Mouse (Mus musculus) thymus, postnatal 25 days (tissue): Measurements from ENCODE around the gene Itpkb.
A peak's percentile ranks its signal among the peaks of the same experiment; 100 is the strongest.

Experiments used
- DNase-seq: peaks from one replicate; pipeline ENCODE4 v3.0.0; 2022

The Itpkb gene

GRCm38 (mm10) chr1:180315127-180315526 is 15.2 kb upstream of the Itpkb start:
- no peak for DNase-seq

- DNase-seq: no peak
Observed at GRCm38 (mm10) chr1:180317450-180317849, 12.8 kb upstream of the Itpkb start.

GRCm38 (mm10) chr1:180318407-180318806 is 11.9 kb upstream of the Itpkb start:
- no peak for DNase-seq

DNA sequence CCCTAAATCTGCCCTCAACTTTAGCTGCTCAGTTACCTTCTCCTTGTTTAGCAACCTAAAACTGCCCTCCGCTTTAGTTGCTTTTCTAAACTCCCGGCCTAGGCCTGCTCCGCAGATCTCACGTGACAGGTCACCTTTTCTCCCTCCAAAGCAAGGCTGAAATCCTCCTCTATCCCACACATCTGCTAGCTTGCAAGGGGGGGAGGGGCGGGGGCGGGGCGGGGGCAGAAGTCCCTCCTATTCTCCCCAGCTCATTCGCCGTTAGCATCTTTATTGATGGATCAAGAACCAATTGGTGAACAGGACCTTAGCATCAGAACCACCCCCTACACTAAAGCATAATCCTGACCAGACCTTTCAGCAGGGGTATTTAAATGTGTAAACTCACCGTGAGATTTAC is 10.4 kb upstream of the Itpkb start:
- no peak for DNase-seq

- no peak for DNase-seq
Observed at GRCm38 (mm10) chr1:180322896-180323295, 7.4 kb upstream of the Itpkb start.

DNA sequence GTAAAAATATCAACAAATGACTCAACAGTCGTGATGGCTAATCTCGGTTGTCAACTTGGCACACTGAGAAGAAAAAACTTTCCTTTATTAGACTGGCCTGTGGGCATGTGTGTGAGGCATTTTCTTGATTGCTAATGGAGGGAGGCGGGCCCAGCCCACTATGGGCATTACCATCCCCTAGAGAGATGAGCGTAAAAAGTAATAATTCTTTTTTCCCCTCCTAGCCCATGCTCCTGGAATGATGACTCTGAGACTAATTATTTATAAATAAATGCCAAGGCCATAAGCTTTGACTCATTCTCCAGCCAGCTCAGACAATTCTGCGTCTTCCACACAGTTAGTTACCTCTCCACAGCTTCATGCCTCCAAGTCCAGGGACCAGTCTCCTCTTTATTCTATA is 6.8 kb upstream of the Itpkb start:
- DNase-seq: no peak

DNA sequence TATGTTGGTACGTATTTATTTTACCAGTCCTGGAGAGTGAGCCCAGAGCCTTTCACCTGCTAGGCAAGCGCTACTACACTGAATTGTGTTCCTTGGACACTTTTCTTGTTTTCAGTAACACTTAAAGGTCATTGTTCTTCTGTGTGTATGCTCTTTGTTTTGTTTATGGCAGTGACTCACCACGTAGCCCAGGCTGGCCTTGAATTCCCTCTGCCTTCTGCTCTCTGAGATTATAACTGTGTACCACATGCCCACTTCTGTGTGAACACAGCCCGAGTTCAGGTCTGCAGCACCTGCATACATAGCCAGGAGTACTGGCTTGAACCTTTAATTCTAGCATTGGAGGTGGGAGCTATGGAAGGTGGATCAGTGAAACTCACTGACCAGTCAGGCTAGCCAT is 6.0 kb upstream of the Itpkb start:
- no peak for DNase-seq

GRCm38 (mm10) chr1:180328794-180329665 is 1.3 kb upstream of the Itpkb start:
- peak; percentile 49 for DNase-seq

DNA sequence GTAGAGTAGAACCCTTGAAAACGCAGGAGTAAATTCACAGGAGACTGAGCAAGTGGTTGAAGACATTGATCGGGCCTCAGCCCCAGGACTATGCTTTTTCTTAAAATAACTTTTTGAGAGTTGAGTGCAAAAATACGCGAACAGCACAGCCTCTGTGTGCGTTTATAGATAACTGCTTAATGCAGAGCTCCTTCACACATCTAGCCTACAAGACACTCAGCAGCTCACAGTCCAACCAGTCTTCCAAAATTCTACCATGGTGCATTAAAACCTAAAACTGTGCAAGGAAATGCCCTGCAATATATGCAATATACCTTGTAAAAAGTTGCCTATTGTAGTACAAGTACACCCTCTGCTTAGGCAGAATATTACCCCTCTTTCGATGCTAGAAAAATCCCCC is 579 bp upstream of the Itpkb start:
- DNase-seq: no peak

DNA sequence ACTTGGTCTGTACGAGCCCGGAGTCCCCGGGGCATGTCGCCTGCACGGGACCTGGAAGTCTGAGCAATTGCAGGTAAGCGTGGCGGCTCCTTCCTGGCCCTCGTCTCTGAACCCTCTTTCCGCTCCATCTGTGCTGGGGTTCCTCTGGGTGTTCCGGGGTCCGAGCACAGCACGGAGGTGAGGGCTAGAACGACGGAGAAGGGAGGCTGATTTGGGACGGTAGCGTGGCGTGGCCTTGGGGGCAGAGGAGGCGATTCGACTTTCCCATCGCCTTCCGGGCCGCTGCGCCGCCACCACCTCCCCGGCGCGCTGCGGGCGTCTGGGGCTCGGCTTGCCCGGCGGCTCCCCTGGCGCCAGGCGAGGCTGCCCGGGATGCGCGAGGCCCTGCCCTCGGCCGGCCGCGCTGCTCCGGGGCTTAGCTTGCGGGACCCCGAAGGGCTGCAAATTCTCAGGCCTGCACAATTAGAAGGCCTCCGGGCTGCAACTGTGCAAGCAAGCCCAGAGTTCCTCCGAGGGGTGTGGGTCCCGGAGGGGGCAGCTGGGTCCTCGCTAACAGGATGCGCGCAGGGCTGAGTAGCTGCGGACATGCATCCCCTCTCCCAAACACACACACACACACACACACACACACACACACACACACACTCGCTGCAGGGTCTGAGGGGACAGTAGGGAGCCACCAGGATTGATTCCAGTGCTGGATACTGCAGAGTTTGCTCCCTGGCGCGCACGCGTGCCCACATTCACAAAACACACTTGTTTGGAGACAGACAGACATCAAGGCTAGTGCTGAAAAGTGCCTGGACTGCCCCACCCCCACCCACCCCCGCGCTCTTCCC is 641 bp downstream of the Itpkb start:
- DNase-seq: peak; percentile 70

DNA sequence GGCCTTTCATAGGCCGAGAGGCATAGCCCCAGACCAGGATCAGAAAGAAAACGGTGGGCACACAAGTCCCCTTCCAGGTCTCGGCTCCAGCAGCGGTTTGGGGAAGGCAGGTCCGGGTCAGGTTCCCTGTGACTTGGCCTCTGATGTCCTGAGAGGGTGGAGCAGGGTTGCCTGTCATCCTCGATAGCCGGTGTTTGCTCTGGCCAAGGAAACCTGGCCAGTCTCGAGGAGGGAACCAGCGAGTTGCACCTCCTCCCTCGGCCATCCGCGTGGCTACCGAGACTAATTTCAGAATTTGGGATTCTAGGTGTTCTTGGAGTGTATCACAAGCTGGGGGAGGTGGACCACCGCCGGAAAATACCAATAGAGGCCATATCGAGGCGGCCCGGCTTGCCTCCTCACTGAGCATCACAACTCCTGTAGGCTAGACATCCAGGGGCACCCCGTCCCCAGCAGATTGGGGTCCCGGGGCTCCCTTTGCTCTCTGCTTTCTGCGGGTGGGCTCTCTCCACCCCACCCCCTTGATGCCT is 1.3 kb downstream of the Itpkb start:
- DNase-seq: peak; percentile 52

- peak; percentile 67 for DNase-seq
Observed at GRCm38 (mm10) chr1:180332076-180332927, 2.0 kb downstream of the Itpkb start.

GRCm38 (mm10) chr1:180332928-180333440 is 2.7 kb downstream of the Itpkb start:
- no peak for DNase-seq

- DNase-seq: no peak
Observed at GRCm38 (mm10) chr1:180333588-180333987, 3.3 kb downstream of the Itpkb start.

GRCm38 (mm10) chr1:180334541-180334940 is 4.3 kb downstream of the Itpkb start:
- DNase-seq: no peak

DNA sequence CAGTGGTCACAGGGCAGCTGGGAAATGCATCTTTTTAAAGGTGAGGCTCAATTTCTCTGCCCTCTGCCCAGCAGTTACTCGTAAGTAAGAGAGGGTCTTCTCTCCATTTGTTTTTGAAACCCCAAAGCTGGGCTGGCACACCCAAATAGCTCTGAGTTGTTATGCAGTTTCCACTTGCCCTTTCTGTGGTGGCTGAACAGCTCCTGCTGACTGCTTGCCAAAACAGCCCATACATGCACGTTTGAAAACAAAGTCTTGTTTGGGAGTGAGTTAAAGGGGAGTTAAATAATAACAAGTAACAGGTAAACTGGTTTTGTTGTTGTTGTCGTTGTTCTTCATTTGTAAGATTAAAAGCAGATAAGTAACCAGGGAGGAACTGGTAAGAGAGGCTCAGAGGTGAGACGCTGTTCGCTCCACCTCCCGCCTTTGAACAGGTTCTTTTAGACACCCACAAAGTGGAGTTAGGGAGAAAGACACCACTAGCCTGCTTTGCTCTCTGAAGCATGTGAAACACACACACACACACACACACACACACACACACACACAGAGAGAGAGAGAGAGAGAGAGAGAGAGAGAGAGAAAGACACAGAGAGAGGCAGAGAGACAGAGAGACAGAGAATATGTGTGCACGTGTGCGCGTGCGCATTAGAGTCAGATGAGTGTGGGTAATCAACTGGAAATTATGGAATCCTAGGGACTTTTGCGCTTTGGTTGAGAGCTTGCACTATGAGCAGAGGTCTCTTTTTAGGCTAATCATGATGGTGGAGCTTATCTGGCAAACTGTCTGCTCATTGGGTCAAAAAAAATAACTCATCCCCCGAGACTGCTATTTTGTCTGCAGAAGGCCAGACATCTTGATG is 5.5 kb downstream of the Itpkb start:
- no peak for DNase-seq

DNA sequence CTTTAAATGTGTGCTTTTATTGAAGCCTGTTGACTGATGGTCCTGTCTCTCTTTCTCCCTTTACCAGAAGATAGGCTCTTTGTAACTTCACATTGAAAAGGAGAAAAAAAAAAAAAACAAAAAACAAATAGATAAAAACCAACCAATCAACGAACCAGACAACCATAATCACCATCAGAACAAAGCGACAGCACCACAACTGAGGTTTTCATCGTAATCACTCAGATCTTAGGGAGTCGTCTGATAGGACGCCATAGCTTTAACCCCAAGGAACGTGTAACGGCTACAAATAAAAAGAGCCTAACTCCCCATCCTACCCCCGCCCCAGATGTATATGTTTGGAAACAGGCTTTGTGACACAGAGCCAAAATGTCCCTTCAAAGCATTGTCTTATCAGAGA is 8.1 kb downstream of the Itpkb start:
- no peak for DNase-seq

DNA sequence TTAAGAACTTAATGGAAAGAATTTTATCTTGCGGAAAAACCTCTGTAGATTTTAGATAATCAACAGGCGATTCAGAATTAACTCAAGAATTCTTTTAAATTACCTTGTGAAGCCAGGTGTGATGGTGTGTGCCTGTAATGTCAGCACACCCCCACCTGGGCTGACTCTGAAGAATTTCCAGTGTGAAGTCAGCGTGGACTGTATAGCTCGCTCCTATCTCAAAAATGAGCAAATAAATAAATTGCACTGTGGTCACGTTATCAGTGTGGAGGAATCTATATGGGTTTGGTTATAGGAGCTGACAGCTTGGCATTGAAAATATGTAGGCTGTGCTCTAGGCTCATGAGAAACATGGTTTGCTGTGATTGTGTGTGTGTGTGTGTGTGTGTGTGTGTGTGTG is 8.9 kb downstream of the Itpkb start:
- no peak for DNase-seq

DNA sequence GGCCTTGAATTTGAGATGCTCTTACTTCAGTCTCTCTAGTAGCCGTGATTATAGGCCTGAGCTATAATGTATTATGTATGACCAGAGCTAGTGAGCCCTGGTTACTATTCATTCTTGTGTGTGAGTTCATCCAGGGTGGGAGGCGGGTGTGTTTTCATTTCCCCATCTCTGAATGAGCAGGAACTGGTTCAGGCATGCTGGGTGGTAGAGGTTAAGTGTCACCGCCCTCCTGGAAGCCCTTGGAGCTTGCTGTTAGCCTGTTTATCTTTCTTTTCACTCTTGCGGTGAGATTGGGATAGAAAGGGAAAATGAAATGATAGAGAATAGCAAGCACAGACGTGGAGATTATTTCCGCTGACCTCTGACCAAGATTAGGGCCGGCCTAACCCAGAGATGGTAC is 12.7 kb downstream of the Itpkb start:
- DNase-seq: no peak

- no peak for DNase-seq
Observed at GRCm38 (mm10) chr1:180343434-180344210, 13.3 kb downstream of the Itpkb start.

DNA sequence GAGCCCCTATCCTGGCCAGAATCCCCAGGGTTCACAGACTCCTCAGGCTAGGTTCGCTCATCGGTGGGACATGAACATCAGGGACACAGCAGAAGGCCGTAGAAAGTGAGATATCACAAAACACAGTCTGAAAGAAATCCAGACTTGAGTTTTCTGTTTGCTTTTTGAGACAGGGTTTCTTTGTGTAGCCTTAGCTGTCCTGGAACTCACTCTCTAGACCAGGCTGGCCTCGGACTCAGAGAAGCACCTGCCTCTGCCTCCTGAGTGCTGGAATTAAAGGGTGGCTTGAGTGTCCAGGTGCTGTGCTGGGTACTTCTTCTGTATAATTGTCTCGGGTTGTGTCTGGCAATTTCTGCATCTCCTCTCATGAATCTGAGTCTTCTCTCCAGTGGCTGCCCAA is 14.8 kb downstream of the Itpkb start:
- DNase-seq: no peak
